Mouse (Mus musculus): ENCODE results near the gene Map4k1.

- TF ChIP-seq CTCF (IDR thresholded peaks at IDR 0.05; ENCODE audit: control insufficient read depth, insufficient read depth, insufficient replicate concordance, low read depth, low read length) = no peak
- no peak for TF ChIP-seq POLR2A (IDR thresholded peaks at IDR 0.05; ENCODE audit: control insufficient read depth, low read depth, low read length)
Observed at GRCm38 (mm10) chr7:28936787-28937186, 45.1 kb upstream of the Map4k1 start.

Measured in testis, adult 2 months (tissue).